Mouse (Mus musculus): Measurements from ENCODE around the gene Abcg4. TPM values are rescaled to one million over a fixed set of nuclear protein-coding genes. Genes with fewer than 3 reads are reported as not detected.

The Abcg4 gene
- polyA plus RNA-seq, 1 experiment from 2014 or later, result 1.8 TPM

GRCm38 (mm10) chr9:44266478-44267226 is 21.8 kb downstream of the Abcg4 start:
- Histone ChIP-seq H3K4me2 (peak overlapping the region; percentile 82), H3K27me3 (no peaks in the 10 kb centered on the region), H3K4me3 (peak overlapping the region; percentile 51; the same call in 1 of the 2 replicates), H3K27ac (peak overlapping the region; percentile 76; the same call in 1 of the 2 replicates), H3K9ac (0 out of 2 replicates have a peak overlapping the region, but pooled peaks have one; percentile 90), H3K36me3 (no peaks in the 10 kb centered on the region), H3K4me1 (peaks cover 14% of the 10 kb centered on the region), H3K9me3 (no peaks in the 10 kb centered on the region)
- ATAC-seq (ENCODE audit: borderline replicate concordance, extremely low read depth, low FRiP score, low TSS enrichment), result no peak
- WGBS, result 49% methylated on average over 8 of the region's 8 CpGs

GRCm38 (mm10) chr9:44261388-44261787 is 27.0 kb downstream of the Abcg4 start:
- ATAC-seq (ENCODE audit: borderline replicate concordance, extremely low read depth, low FRiP score, low TSS enrichment), result no peak
- no peak overlapping the region for H3K27ac ChIP-seq
- no peak overlapping the region for H3K4me3 ChIP-seq
- no peaks in the 10 kb centered on the region for H3K36me3 ChIP-seq
- no peak overlapping the region for H3K9ac ChIP-seq
- peaks cover under 1% of the 10 kb centered on the region; the same call in 1 of the 2 replicates for H3K4me1 ChIP-seq
- H3K9me3 ChIP-seq, result no peaks in the 10 kb centered on the region
- 78% methylated on average over 14 of the region's 14 CpGs for WGBS
- no peak overlapping the region for H3K4me2 ChIP-seq
- no peaks in the 10 kb centered on the region for H3K27me3 ChIP-seq

- Histone ChIP-seq H3K4me3 (no peak overlapping the region), H3K36me3 (no peaks in the 10 kb centered on the region), H3K4me2 (no peak overlapping the region), H3K27ac (no peak overlapping the region), H3K9ac (no peak overlapping the region), H3K27me3 (no peaks in the 10 kb centered on the region), H3K9me3 (no peaks in the 10 kb centered on the region), H3K4me1 (peaks cover 7% of the 10 kb centered on the region; the same call in 1 of the 2 replicates)
- WGBS, result 74% methylated on average over 10 of the region's 10 CpGs
- ATAC-seq (ENCODE audit: borderline replicate concordance, extremely low read depth, low FRiP score, low TSS enrichment), result no peak
These were observed 29.4 kb downstream of the Abcg4 start for GRCm38 (mm10) chr9:44259014-44259413.

GRCm38 (mm10) chr9:44256213-44256612 is 32.2 kb downstream of the Abcg4 start:
- Histone ChIP-seq H3K4me1 (peaks cover 7% of the 10 kb centered on the region; the same call in 1 of the 2 replicates), H3K27ac (no peak overlapping the region), H3K36me3 (no peaks in the 10 kb centered on the region), H3K9me3 (no peaks in the 10 kb centered on the region), H3K27me3 (no peaks in the 10 kb centered on the region), H3K4me3 (no peak overlapping the region), H3K9ac (no peak overlapping the region), H3K4me2 (no peak overlapping the region)
- ATAC-seq (ENCODE audit: borderline replicate concordance, extremely low read depth, low FRiP score, low TSS enrichment), result peak; percentile 56
- 61% methylated on average over 8 of the region's 8 CpGs for WGBS

- H3K4me3 ChIP-seq, result no peak overlapping the region
- H3K9me3 ChIP-seq, result no peaks in the 10 kb centered on the region
- no peak for ATAC-seq (ENCODE audit: borderline replicate concordance, extremely low read depth, low FRiP score, low TSS enrichment)
- no peaks in the 10 kb centered on the region for H3K36me3 ChIP-seq
- no peak overlapping the region for H3K9ac ChIP-seq
- peaks cover 7% of the 10 kb centered on the region; the same call in 1 of the 2 replicates for H3K4me1 ChIP-seq
- no peak overlapping the region for H3K4me2 ChIP-seq
- no peak overlapping the region for H3K27ac ChIP-seq
- H3K27me3 ChIP-seq, result no peaks in the 10 kb centered on the region
- 69% methylated on average over 6 of the region's 6 CpGs for WGBS
These were observed 33.3 kb downstream of the Abcg4 start for GRCm38 (mm10) chr9:44255136-44255521.

- Histone ChIP-seq H3K27me3 (no peaks in the 10 kb centered on the region), H3K4me1 (peaks cover 12% of the 10 kb centered on the region; the same call in 1 of the 2 replicates), H3K4me3 (no peak overlapping the region), H3K9ac (no peak overlapping the region), H3K36me3 (no peaks in the 10 kb centered on the region), H3K9me3 (no peaks in the 10 kb centered on the region), H3K4me2 (no peak overlapping the region), H3K27ac (no peak overlapping the region)
- no peak for ATAC-seq (ENCODE audit: borderline replicate concordance, extremely low read depth, low FRiP score, low TSS enrichment)
- WGBS, result 4% methylated on average over 5 of the region's 5 CpGs
These were observed 33.8 kb downstream of the Abcg4 start for GRCm38 (mm10) chr9:44254508-44255135.

GRCm38 (mm10) chr9:44253441-44253840 is 35.0 kb downstream of the Abcg4 start:
- Histone ChIP-seq H3K36me3 (no peaks in the 10 kb centered on the region), H3K27me3 (peaks cover 5% of the 10 kb centered on the region; the same call in 1 of the 2 replicates), H3K27ac (no peak overlapping the region), H3K4me3 (no peak overlapping the region), H3K4me1 (peaks cover 12% of the 10 kb centered on the region; the same call in 1 of the 2 replicates), H3K4me2 (no peak overlapping the region), H3K9me3 (no peaks in the 10 kb centered on the region), H3K9ac (no peak overlapping the region)
- 79% methylated on average over 6 of the region's 6 CpGs for WGBS
- no peak for ATAC-seq (ENCODE audit: borderline replicate concordance, extremely low read depth, low FRiP score, low TSS enrichment)

- Histone ChIP-seq H3K27me3 (peaks cover 5% of the 10 kb centered on the region; the same call in 1 of the 2 replicates), H3K4me2 (no peak within 1 kb of the TSS), H3K27ac (no peak within 1 kb of the TSS), H3K9me3 (no peaks in the 10 kb centered on the region), H3K4me1 (peaks cover 12% of the 10 kb centered on the region; the same call in 1 of the 2 replicates), H3K36me3 (no peaks in the 10 kb centered on the region), H3K9ac (no peak within 1 kb of the TSS), H3K4me3 (no peak within 1 kb of the TSS)
- ATAC-seq (ENCODE audit: borderline replicate concordance, extremely low read depth, low FRiP score, low TSS enrichment), result no peak
- WGBS, result 68% methylated on average over 10 of the region's 10 CpGs
These were observed 37.1 kb downstream of the Abcg4 start, which contains the start of gene Pdzd3 for GRCm38 (mm10) chr9:44251314-44251713. Gene Pdzd3, minus strand, starts transcription at chr9:44251471.

- H3K27me3 ChIP-seq, result peaks cover 5% of the 10 kb centered on the region; the same call in 1 of the 2 replicates
- no peaks in the 10 kb centered on the region for H3K36me3 ChIP-seq
- H3K4me2 ChIP-seq, result no peak overlapping the region
- 58% methylated on average over 4 of the region's 4 CpGs for WGBS
- no peak overlapping the region for H3K4me3 ChIP-seq
- ATAC-seq (ENCODE audit: borderline replicate concordance, extremely low read depth, low FRiP score, low TSS enrichment), result no peak
- H3K9me3 ChIP-seq, result no peaks in the 10 kb centered on the region
- H3K9ac ChIP-seq, result no peak overlapping the region
- no peak overlapping the region for H3K27ac ChIP-seq
- H3K4me1 ChIP-seq, result peaks cover 12% of the 10 kb centered on the region; the same call in 1 of the 2 replicates
These were observed 38.0 kb downstream of the Abcg4 start for GRCm38 (mm10) chr9:44250445-44250844.

GRCm38 (mm10) chr9:44249181-44250146 is 39.0 kb downstream of the Abcg4 start:
- Histone ChIP-seq H3K27me3 (peaks cover 5% of the 10 kb centered on the region; the same call in 1 of the 2 replicates), H3K4me3 (no peak overlapping the region), H3K36me3 (no peaks in the 10 kb centered on the region), H3K27ac (no peak overlapping the region), H3K4me2 (0 out of 2 replicates have a peak overlapping the region, but pooled peaks have one; percentile 33), H3K4me1 (0 out of 2 replicates have a peak, but pooled peaks cover 6% of the 10 kb centered on the region), H3K9ac (peak overlapping the region; percentile 16; the same call in 1 of the 2 replicates), H3K9me3 (no peaks in the 10 kb centered on the region)
- 35% methylated on average over 26 of the region's 26 CpGs for WGBS
- ATAC-seq (ENCODE audit: borderline replicate concordance, extremely low read depth, low FRiP score, low TSS enrichment), result peak; percentile 71; the same call in 1 of the 2 replicates

- H3K27me3 ChIP-seq, result peaks cover 5% of the 10 kb centered on the region; the same call in 1 of the 2 replicates
- no peak overlapping the region for H3K27ac ChIP-seq
- no peak overlapping the region for H3K4me3 ChIP-seq
- no peak overlapping the region for H3K9ac ChIP-seq
- no peak for ATAC-seq (ENCODE audit: borderline replicate concordance, extremely low read depth, low FRiP score, low TSS enrichment)
- 0 out of 2 replicates have a peak, but pooled peaks cover 6% of the 10 kb centered on the region for H3K4me1 ChIP-seq
- WGBS, result 72% methylated on average over 6 of the region's 6 CpGs
- H3K4me2 ChIP-seq, result no peak overlapping the region
- no peaks in the 10 kb centered on the region for H3K9me3 ChIP-seq
- no peaks in the 10 kb centered on the region for H3K36me3 ChIP-seq
These were observed 40.5 kb downstream of the Abcg4 start for GRCm38 (mm10) chr9:44247907-44248306.
